Mouse (Mus musculus) midbrain, embryonic 14.5 days (tissue): Measurements from ENCODE around the gene Chrm5. TPM values are rescaled to one million over a fixed set of nuclear protein-coding genes. Genes with fewer than 3 reads are reported as not detected.
"Not testable (repeated sequence)": the region's sequence is repeated elsewhere in the genome, so short reads cannot be mapped to it uniquely, and the experiment has no call there.

ENCODE experiments used
- ATAC-seq: fragments of 200-750 bp; cut with Nextera tagmentation; 2 replicates; pipeline ENCODE4 v1.8.0; 2017; ENCODE audit warnings: moderate number of reproducible peaks, moderate library complexity; ENCODE audit not compliant: low FRiP score, low TSS enrichment
- DNase-seq: peaks from one replicate; pipeline ENCODE4 v3.0.0-alpha.2; 2015
- H3K27ac ChIP-seq: fragments of 300-500 bp; sonication (generic); replicated peaks from 2 replicates; pipeline ENCODE4 v1.5.1; 2014; ENCODE audit warnings: mild to moderate bottlenecking, low read depth, low read length, moderate library complexity
- H3K27me3 ChIP-seq: fragments of 300-500 bp; sonication (generic); 2 replicates; pipeline ENCODE4 v1.6.1; 2014; ENCODE audit warnings: low read length, control low read depth, mixed read lengths; ENCODE audit not compliant: control insufficient read depth, insufficient read depth
- H3K36me3 ChIP-seq: fragments of 300-500 bp; sonication (generic); 2 replicates; pipeline ENCODE4 v1.6.1; 2014; ENCODE audit warnings: low read length, control low read depth; ENCODE audit not compliant: control insufficient read depth, insufficient read depth
- H3K4me1 ChIP-seq: fragments of 300-500 bp; sonication (generic); 2 replicates; pipeline ENCODE4 v1.6.1; 2014; ENCODE audit warnings: mild to moderate bottlenecking, antibody characterized with exemption, low read length, control low read depth; ENCODE audit not compliant: control insufficient read depth, insufficient read depth
- H3K4me2 ChIP-seq: fragments of 300-500 bp; sonication (generic); 2 replicates; pipeline ENCODE4 v1.6.1; 2014; ENCODE audit warnings: mild to moderate bottlenecking, low read length, moderate library complexity
- H3K4me3 ChIP-seq: fragments of 300-500 bp; sonication (generic); replicated peaks from 2 replicates; pipeline ENCODE4 v1.5.1; 2014; ENCODE audit warnings: low read depth, low read length
- H3K9ac ChIP-seq: fragments of 300-500 bp; sonication (generic); replicated peaks from 2 replicates; pipeline ENCODE4 v1.6.1; 2014; ENCODE audit warnings: mild to moderate bottlenecking, low read length, moderate library complexity
- H3K9me3 ChIP-seq: fragments of 300-500 bp; sonication (generic); 2 replicates; pipeline ENCODE4 v1.6.1; 2016; ENCODE audit warnings: low read length, control low read depth, mixed read lengths; ENCODE audit not compliant: control insufficient read depth
- WGBS: fragments of 180-500 bp; shearing (Covaris S2); extraction: QIAGEN DNeasy Blood & Tissue Kit; methylation state at CpG from one replicate; pipeline ENCODE4 v1.1.7; 2014; 5-methylcytosine and 5-hydroxymethylcytosine counted together
- polyA plus RNA-seq: library from polyadenylated mRNA; unstranded; fragments of >200 nt; fragmentation: Nextera tagmentation; extraction: Ambion mirVana; gene quantifications from 2 replicates; pipeline ENCODE4 v1.2.1, GENCODE M21; 2014

The Chrm5 gene
- polyA plus RNA-seq, 1 experiment from 2014 or later = 0.30 TPM

- H3K4me2 ChIP-seq = no peak overlapping the region
- no peak overlapping the region for H3K9ac ChIP-seq
- 28% methylated on average over 5 of the region's 5 CpGs for WGBS
- H3K27me3 ChIP-seq = no peaks in the 10 kb centered on the region
- DNase-seq (peak; percentile 26), ATAC-seq (no peak)
- H3K4me3 ChIP-seq = no peak overlapping the region
- no peaks in the 10 kb centered on the region for H3K9me3 ChIP-seq
- peaks cover 27% of the 10 kb centered on the region for H3K36me3 ChIP-seq
- H3K4me1 ChIP-seq = no peaks in the 10 kb centered on the region
- no peak overlapping the region for H3K27ac ChIP-seq
Measured at GRCm38 (mm10) chr2:112470961-112471381, 9.6 kb downstream of the Chrm5 start.

GRCm38 (mm10) chr2:112469542-112469941, 11.0 kb downstream of the Chrm5 start:
- H3K27ac ChIP-seq = no peak overlapping the region
- H3K4me3 ChIP-seq = no peak overlapping the region
- no peaks in the 10 kb centered on the region for H3K4me1 ChIP-seq
- H3K27me3 ChIP-seq = no peaks in the 10 kb centered on the region
- peaks cover 31% of the 10 kb centered on the region for H3K36me3 ChIP-seq
- DNase-seq = no peak
- H3K9me3 ChIP-seq = no peaks in the 10 kb centered on the region
- ATAC-seq = no peak
- H3K9ac ChIP-seq = no peak overlapping the region
- no peak overlapping the region for H3K4me2 ChIP-seq

- Histone ChIP-seq H3K27ac (no peak overlapping the region), H3K4me2 (no peak overlapping the region), H3K9me3 (no peaks in the 10 kb centered on the region), H3K9ac (no peak overlapping the region), H3K36me3 (peaks cover 24% of the 10 kb centered on the region), H3K27me3 (no peaks in the 10 kb centered on the region), H3K4me1 (peaks cover 9% of the 10 kb centered on the region; the same call in 1 of the 2 replicates), H3K4me3 (no peak overlapping the region)
- DNase-seq (no peak), ATAC-seq (no peak)
- WGBS = 95% methylated on average over 3 of the region's 3 CpGs
Measured at GRCm38 (mm10) chr2:112460557-112460956, 20.0 kb downstream of the Chrm5 start.

- H3K9ac ChIP-seq = peak within 1 kb of the TSS; percentile 73
- no peaks in the 10 kb centered on the region for H3K27me3 ChIP-seq
- ATAC-seq (peak; percentile 98), DNase-seq (peak; percentile 98)
- H3K4me3 ChIP-seq = peak within 1 kb of the TSS; percentile 70
- H3K27ac ChIP-seq = peak within 1 kb of the TSS; percentile 79
- no peaks in the 10 kb centered on the region for H3K9me3 ChIP-seq
- H3K36me3 ChIP-seq = 0 out of 2 replicates have a peak, but pooled peaks cover under 1% of the 10 kb centered on the region
- H3K4me2 ChIP-seq = peak within 1 kb of the TSS; percentile 67
- WGBS = under 1% methylated on average over 49 of the region's 49 CpGs
- peaks cover 9% of the 10 kb centered on the region; the same call in 1 of the 2 replicates for H3K4me1 ChIP-seq
Measured at GRCm38 (mm10) chr2:112454862-112455564, 25.6 kb downstream of the Chrm5 start, which contains the start of gene Emc7. TSS of gene Emc7 (plus strand) at chr2:112454997.

GRCm38 (mm10) chr2:112454125-112454861, 26.3 kb downstream of the Chrm5 start:
- Histone ChIP-seq H3K4me1 (peaks cover 9% of the 10 kb centered on the region; the same call in 1 of the 2 replicates), H3K27me3 (no peaks in the 10 kb centered on the region), H3K9ac (peak overlapping the region; percentile 73), H3K4me2 (peak overlapping the region; percentile 59), H3K36me3 (no peaks in the 10 kb centered on the region), H3K27ac (peak overlapping the region; percentile 56), H3K4me3 (peak overlapping the region; percentile 70), H3K9me3 (no peaks in the 10 kb centered on the region)
- WGBS = 33% methylated on average over 17 of the region's 17 CpGs
- ATAC-seq = no peak; the same call in 1 of the 2 replicates
- DNase-seq = no peak

- H3K27ac ChIP-seq, DNase-seq, H3K4me2 ChIP-seq, H3K4me3 ChIP-seq, H3K4me1 ChIP-seq, H3K9me3 ChIP-seq, ATAC-seq, H3K27me3 ChIP-seq, H3K9ac ChIP-seq, H3K36me3 ChIP-seq: not testable (repeated sequence)
Measured at GRCm38 (mm10) chr2:112452513-112452912, 28.1 kb downstream of the Chrm5 start.

- Histone ChIP-seq H3K9ac (no peak overlapping the region), H3K27ac (no peak overlapping the region), H3K36me3 (no peaks in the 10 kb centered on the region), H3K4me1 (no peaks in the 10 kb centered on the region), H3K9me3 (no peaks in the 10 kb centered on the region), H3K4me2 (no peak overlapping the region), H3K27me3 (no peaks in the 10 kb centered on the region), H3K4me3 (no peak overlapping the region)
- ATAC-seq (no peak), DNase-seq (peak; percentile 37)
- WGBS = 33% methylated on average over 4 of the region's 4 CpGs
Measured at GRCm38 (mm10) chr2:112449597-112450296, 30.8 kb downstream of the Chrm5 start.

GRCm38 (mm10) chr2:112448510-112449059, 32.0 kb downstream of the Chrm5 start:
- Histone ChIP-seq H3K4me1 (no peaks in the 10 kb centered on the region), H3K4me3 (no peak overlapping the region), H3K27ac (no peak overlapping the region), H3K36me3 (no peaks in the 10 kb centered on the region), H3K4me2 (no peak overlapping the region), H3K9ac (no peak overlapping the region), H3K9me3 (no peaks in the 10 kb centered on the region), H3K27me3 (no peaks in the 10 kb centered on the region)
- ATAC-seq = no peak
- DNase-seq = no peak
